Mouse (Mus musculus): ENCODE data around the gene Nhlrc1.

The Nhlrc1 gene

DNA sequence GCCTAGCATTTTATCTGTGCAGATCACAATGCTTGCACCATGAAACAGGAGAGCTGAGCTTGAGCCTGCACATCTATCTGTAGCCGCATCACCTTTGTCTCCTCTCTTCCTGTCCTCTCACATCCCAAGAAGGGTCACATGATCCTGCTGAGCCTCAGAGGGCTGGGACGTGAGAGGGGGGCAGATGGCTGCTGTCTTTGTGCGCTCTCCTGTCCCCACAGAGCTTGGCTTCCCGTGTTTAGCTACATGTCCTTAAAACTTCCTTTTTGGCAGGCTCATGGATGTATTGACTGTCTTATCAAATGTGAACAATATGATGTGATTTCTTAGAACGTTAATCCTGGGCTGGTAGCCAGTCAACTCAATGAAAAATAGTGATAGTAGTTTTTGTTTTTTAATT is 15.2 kb downstream of the Nhlrc1 start:
- no peak for DNase-seq

- no peak for DNase-seq
Measured at GRCm38 (mm10) chr13:46997355-46997754, 17.3 kb downstream of the Nhlrc1 start.

DNA sequence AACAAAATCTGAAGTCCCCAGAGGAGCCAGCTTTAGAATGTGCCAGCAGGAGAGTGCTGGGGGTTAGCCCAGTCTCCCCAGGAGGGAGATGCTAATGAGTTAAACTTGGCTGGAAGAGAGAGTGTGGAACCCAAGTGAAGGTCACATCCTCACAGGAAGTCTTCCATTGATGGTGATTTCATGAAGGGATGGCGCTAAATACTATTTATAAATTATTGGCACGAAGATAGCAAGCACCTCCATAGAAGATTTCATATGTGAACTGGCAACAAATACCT is 21.4 kb downstream of the Nhlrc1 start:
- DNase-seq: no peak

DNA sequence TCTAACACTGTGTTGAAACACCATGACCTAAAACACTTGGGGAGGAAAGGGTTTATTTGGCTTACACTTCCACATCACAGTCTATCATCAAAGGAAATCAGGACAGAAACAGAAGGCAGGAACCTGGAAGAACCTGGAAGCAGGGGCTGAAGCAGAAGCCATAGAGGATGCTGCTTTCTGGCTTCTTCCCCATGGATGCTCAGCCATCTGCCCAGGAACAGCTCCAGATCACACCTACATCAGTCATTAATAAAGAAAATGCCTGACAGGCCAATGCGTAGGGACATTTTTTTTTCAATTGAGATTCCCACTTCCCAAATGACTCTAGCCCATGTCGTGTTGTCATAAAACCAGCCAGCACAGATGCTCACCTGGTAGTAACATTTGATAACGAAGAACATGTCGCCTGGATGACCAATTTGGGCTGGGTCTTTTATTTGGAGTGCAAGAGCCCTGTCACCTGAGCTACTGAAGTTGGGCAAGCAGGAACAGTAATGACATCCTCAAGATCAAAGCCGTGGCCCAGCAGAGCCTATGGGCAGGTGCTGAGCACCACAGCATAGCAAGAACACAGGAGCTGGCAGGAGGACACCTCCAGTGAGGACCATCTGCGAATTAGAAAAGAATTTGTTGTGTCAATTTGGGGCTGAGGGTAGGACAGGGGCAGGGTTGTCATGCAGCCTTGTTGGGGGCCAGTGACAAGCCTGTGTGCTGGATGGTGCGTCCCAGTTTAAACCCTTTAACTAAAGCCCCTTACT is 22.0 kb downstream of the Nhlrc1 start:
- DNase-seq: no peak

DNA sequence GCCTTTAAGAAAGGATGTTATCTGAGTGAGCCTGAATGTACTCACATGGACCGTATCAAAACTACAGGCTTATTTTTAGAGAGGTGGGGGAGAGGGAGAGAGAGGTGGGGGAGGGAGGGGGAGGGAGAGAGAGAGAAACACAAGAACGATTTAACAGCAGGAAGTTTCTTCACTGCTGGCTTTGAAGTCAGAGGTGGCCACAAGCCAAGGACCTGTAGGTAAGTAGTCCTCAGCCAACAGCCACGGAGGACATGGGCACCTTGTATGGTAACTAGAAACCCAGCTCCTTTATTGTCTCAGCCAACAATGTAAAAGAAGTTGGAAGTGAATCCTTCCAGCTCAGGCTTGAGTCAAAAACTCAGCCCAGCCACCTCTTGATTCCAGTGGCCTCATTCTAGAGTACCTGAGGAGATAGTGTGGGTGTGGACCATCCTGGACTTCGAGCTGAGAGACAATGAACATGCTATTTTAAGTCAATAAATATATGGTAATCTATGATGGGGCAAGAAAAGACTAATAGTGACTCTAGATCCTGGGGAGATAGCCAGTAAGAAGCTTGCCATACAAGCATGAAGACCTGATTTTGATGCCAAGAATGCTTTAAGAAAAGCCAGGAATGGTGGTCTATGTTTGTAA is 24.2 kb downstream of the Nhlrc1 start:
- DNase-seq: no peak

DNA sequence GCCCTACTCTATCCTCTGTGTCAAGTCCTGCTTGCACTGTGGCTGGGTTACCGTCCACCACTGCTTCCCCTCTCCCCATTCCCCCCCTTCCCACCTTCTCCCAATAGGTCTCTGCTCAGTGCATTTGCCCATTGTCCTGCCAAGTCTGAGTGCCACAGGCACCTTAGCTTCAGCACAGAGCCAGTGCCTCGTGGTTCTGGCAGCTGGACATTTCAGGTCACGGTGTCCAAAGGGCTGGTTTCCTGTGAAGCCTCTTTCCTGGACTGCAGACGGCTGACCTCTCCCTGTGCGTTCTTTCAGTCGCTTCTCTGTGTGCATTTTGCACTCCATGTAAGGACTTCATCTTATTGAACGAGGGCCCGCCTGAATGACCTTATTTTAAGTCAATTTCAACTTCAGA is 26.7 kb downstream of the Nhlrc1 start:
- no peak for DNase-seq

- no peak for DNase-seq
Measured at GRCm38 (mm10) chr13:46986208-46986607, 28.4 kb downstream of the Nhlrc1 start.

DNA sequence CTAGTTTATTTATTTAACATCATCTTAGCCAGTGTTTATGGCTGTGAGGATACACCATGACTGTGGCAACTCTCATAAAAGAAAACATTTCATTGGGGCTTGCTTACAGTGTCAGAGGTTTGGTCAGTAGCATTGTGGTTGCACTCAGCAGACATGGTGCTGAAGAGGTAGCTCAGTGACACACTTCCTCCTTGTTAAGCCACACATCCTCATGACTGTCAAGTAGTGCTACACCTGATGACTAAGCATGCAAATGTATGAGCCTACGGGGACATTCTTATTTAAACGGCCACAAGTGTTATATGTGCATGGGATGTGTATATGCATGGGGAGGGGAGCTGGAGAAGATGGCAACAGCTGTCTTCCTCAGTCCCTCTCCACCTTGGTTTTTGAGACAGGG is 30.8 kb downstream of the Nhlrc1 start:
- DNase-seq: no peak

GRCm38 (mm10) chr13:46979836-46980490 is 34.7 kb downstream of the Nhlrc1 start:
- no peak for DNase-seq

DNA sequence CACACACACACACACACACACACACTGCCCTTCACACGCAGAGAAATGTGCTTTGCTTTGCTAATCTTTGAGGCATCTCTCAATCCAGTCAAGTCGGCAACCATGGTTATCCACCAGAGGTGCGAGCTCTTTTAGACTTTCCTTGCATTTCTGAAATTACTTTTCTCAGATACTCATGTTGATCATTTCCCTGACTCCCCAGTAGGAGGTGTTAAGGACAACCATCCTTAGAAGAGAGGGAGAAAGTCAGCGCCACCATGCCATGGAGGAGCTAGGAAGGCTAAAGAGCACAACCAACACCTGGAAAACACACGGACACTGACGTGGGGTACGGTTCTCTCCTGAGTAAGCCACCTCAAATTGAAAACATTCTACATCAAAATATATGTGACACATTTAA is 38.1 kb downstream of the Nhlrc1 start:
- DNase-seq: no peak

GRCm38 (mm10) chr13:46975930-46976329 is 38.7 kb downstream of the Nhlrc1 start:
- no peak for DNase-seq

DNA sequence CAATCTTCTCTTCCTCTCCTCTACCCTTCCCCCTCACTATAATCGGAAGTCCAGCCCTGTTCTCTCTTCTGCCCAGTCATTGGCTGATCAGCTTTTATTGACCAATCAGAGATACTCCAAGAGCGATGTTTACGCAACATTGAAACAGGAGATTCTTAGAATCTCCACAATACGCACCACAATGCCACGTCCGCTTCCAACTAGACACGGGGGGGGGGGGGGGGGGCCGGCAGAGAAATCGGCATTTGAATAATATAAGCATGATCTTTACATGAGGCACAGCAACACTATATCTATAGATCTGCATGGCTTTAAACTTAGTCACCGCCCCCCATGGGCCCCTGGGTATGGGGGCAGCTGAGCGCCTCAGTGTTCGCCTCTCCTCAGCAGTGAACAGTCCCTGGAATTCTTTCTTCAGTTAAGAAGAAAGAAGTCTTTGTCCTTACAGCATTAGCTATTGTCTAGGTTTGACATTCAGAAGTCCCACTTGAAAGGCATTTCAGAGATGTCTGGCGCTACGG is 39.6 kb downstream of the Nhlrc1 start:
- no peak for DNase-seq

GRCm38 (mm10) chr13:46970286-46970945 is 44.2 kb downstream of the Nhlrc1 start:
- DNase-seq: peak; percentile 18

GRCm38 (mm10) chr13:46968626-46969025 is 46.0 kb downstream of the Nhlrc1 start:
- DNase-seq: no peak

DNA sequence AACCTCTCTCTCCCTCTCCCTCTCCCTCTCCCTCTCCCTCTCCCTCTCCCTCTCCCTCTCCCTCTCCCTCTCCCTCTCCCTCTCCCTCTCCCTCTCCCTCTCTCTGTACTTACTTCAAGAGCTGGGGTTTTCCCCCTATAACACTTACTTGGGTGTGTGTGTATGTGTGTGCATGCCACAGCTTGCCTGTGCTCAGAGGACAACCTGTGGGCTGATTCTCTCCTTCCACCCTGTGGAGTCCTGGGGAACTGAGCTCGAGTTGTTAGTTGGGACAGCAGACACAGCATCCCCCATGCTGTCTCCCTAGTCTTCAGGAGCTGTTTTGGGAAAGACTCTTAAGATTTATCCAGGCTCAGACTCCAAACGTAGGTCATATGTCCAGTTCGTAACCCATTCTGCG is 47.3 kb downstream of the Nhlrc1 start:
- DNase-seq: no peak
